Comparison of ENCODE assay signal across 14 mouse cellular contexts in genomic region chr17:71256068-71256615, GRCm38 (mm10). TPM values are rescaled to one million over a fixed set of nuclear protein-coding genes. Genes with fewer than 3 reads are reported as not detected.
DNase-seq lines count a peak whose midpoint lies in the region; ATAC-seq and TF ChIP-seq lines count a peak whose summit lies in the region.
"Had no signal": no experiment of that assay in that cellular context is flagged by ENCODE, and none has a peak within 500 bp of the region (broad histone marks: within the 10 kb centered on the region; RNA-seq: fewer than 3 reads in every experiment).

No protein-coding gene starts in this region.

- WGBS in heart, embryonic 11.5 days (ENCODE audit: insufficient replicate concordance), result 74% methylated on average over 14 of the region's 14 CpGs
- WGBS in heart, postnatal 0 days, result 82% methylated on average over 14 of the region's 14 CpGs
- 77% methylated on average over 14 of the region's 14 CpGs for WGBS in liver, postnatal 0 days (ENCODE audit: insufficient replicate concordance)

- H3K27me3 ChIP-seq in heart, embryonic 11.5 days (ENCODE audit: control insufficient read depth, insufficient read depth, low read length), result no peaks in the 10 kb centered on the region
- H3K27me3 ChIP-seq in heart, postnatal 0 days (ENCODE audit: control insufficient read depth, insufficient read depth, low read length), result no peaks in the 10 kb centered on the region
- H3K27me3 ChIP-seq in liver, postnatal 0 days (ENCODE audit: insufficient read depth, low read length), result no peaks in the 10 kb centered on the region
- H3K27me3 ChIP-seq: embryonic facial prominence, embryonic 15.5 days; heart, embryonic 13.5 days; neural tube, embryonic 15.5 days had no signal

- no peak for TF ChIP-seq EP300 in heart, postnatal 0 days (IDR thresholded peaks at IDR 0.05; ENCODE audit: low read depth)
- TF ChIP-seq EP300 in liver, postnatal 0 days (IDR thresholded peaks at IDR 0.05; ENCODE audit: low read depth), result no peak

- H3K9me3 ChIP-seq in heart, embryonic 11.5 days (replicated peaks; ENCODE audit: control insufficient read depth, low read length), result no peaks in the 10 kb centered on the region
- H3K9me3 ChIP-seq in ES-E14 (ENCODE audit: control insufficient read depth, insufficient read depth, low read depth, low read length), result no peaks in the 10 kb centered on the region
- H3K9me3 ChIP-seq in heart, postnatal 0 days (replicated peaks; ENCODE audit: control insufficient read depth, low read length), result no peaks in the 10 kb centered on the region
- no peaks in the 10 kb centered on the region for H3K9me3 ChIP-seq in liver, postnatal 0 days (ENCODE audit: low read length)
- H3K9me3 ChIP-seq: embryonic facial prominence, embryonic 15.5 days; heart, embryonic 13.5 days; neural tube, embryonic 15.5 days had no signal

- H3K36me3 ChIP-seq in heart, embryonic 11.5 days (ENCODE audit: control insufficient read depth, insufficient read depth, low read length), result peaks cover 8% of the 10 kb centered on the region
- H3K36me3 ChIP-seq in ES-E14 (ENCODE audit: control insufficient read depth, insufficient read depth, low read length, poor library complexity, severe bottlenecking), result no peaks in the 10 kb centered on the region
- H3K36me3 ChIP-seq in heart, postnatal 0 days (replicated peaks; ENCODE audit: control insufficient read depth, insufficient read depth, low read length), result no peaks in the 10 kb centered on the region
- H3K36me3 ChIP-seq in liver, postnatal 0 days (replicated peaks; ENCODE audit: insufficient read depth, low read length), result peaks cover 17% of the 10 kb centered on the region

- in situ Hi-C loops in ES-E14 (cut with MboI; ENCODE audit: low sequenced_read_pairs in 2 of 2, unreplicated experiment in 2 of 2), result no loop called here

- peaks cover 42% of the 10 kb centered on the region for H3K4me1 ChIP-seq in heart, embryonic 11.5 days (ENCODE audit: control insufficient read depth, insufficient read depth, low read length)
- 0 out of 4 replicates have a peak, but pooled peaks cover 0 to 1% of the 10 kb centered on the region in 2 experiments for H3K4me1 ChIP-seq in ES-E14 (ENCODE audit: control insufficient read depth in 2 of 2, insufficient read depth in 2 of 2, low read length in 2 of 2, poor library complexity in 1 of 2)
- peaks cover 42% of the 10 kb centered on the region for H3K4me1 ChIP-seq in heart, postnatal 0 days (ENCODE audit: control insufficient read depth, insufficient read depth)
- peaks cover 25% of the 10 kb centered on the region for H3K4me1 ChIP-seq in liver, postnatal 0 days (ENCODE audit: insufficient read depth)

- no peak overlapping the region for H3K4me3 ChIP-seq in heart, embryonic 11.5 days (ENCODE audit: low read depth, low read length)
- peak overlapping the region in 1 of 2 experiments; percentile 34; a peak in 1 of 4 replicates for H3K4me3 ChIP-seq in ES-E14 (ENCODE audit: insufficient read depth in 1 of 2, low read depth in 1 of 2, low read length in 2 of 2, poor library complexity in 1 of 2, severe bottlenecking in 1 of 2)
- H3K4me3 ChIP-seq in heart, postnatal 0 days (ENCODE audit: low read depth, low read length), result no peak overlapping the region
- no peak overlapping the region for H3K4me3 ChIP-seq in liver, postnatal 0 days (ENCODE audit: low read depth, low read length)
- H3K4me3 ChIP-seq: embryonic facial prominence, embryonic 15.5 days; heart, embryonic 13.5 days; neural tube, embryonic 15.5 days had no signal

- no peak overlapping the region for H3K9ac ChIP-seq in heart, embryonic 11.5 days (ENCODE audit: low read depth, low read length)
- peak overlapping the region; percentile 16; the same call in 1 of the 2 replicates for H3K9ac ChIP-seq in ES-E14 (ENCODE audit: insufficient read depth, low read depth, low read length, poor library complexity, severe bottlenecking)
- H3K9ac ChIP-seq in heart, postnatal 0 days (replicated peaks; ENCODE audit: low read depth, low read length), result no peak overlapping the region
- no peak overlapping the region for H3K9ac ChIP-seq in liver, postnatal 0 days (replicated peaks)
- H3K9ac ChIP-seq: embryonic facial prominence, embryonic 15.5 days; heart, embryonic 13.5 days; neural tube, embryonic 15.5 days had no signal

- 0 out of 2 replicates have a peak overlapping the region, but pooled peaks have one; percentile 11 for H3K4me2 ChIP-seq in heart, embryonic 11.5 days
- no peak overlapping the region for H3K4me2 ChIP-seq in heart, postnatal 0 days (ENCODE audit: low read depth, low read length)
- H3K4me2 ChIP-seq in liver, postnatal 0 days (ENCODE audit: low read depth, low read length), result no peak overlapping the region
- H3K4me2 ChIP-seq: embryonic facial prominence, embryonic 15.5 days; heart, embryonic 13.5 days; neural tube, embryonic 15.5 days had no signal

- H3K27ac ChIP-seq in heart, embryonic 11.5 days (ENCODE audit: low read depth, low read length), result no peak overlapping the region
- H3K27ac ChIP-seq in ES-E14 (ENCODE audit: insufficient read depth, low read depth, low read length, poor library complexity, severe bottlenecking), result no peak overlapping the region
- peak overlapping the region; percentile 52 for H3K27ac ChIP-seq in heart, postnatal 0 days (ENCODE audit: low read depth)
- no peak overlapping the region for H3K27ac ChIP-seq in liver, postnatal 0 days (ENCODE audit: low read depth)
- H3K27ac ChIP-seq: embryonic facial prominence, embryonic 15.5 days; heart, embryonic 13.5 days; neural tube, embryonic 15.5 days had no signal

- DNase-seq in heart, postnatal 4 days, result no peak
- no peak for DNase-seq in ES-E14 (ENCODE audit: low read depth, low spot score)
- DNase-seq in heart, postnatal 0 days (ENCODE audit: low spot score), result no peak
- DNase-seq in liver, postnatal 0 days, result peak; percentile 65
- DNase-seq in urinary bladder, adult 2 months (ENCODE audit: low spot score), result no peak
- no peak for DNase-seq in spleen, postnatal 14 days (ENCODE audit: low spot score in 2 of 2)
- DNase-seq: adrenal gland, postnatal 25 days; kidney, postnatal 10 days; spleen, adult 18-20 months had no signal

- ATAC-seq in heart, embryonic 11.5 days (replicated peaks; ENCODE audit: insufficient number of reproducible peaks, low FRiP score, low TSS enrichment), result no peak
- no peak for ATAC-seq in heart, postnatal 0 days (ENCODE audit: insufficient read depth, low read depth)
- peak; percentile 16 for ATAC-seq in liver, postnatal 0 days
- ATAC-seq: CD4-positive, CD25-positive, alpha-beta regulatory T cell, adult 4 months had no signal

- no peak for TF ChIP-seq CTCF in heart, postnatal 0 days (IDR thresholded peaks at IDR 0.05; ENCODE audit: low read depth)
- TF ChIP-seq CTCF in liver, postnatal 0 days (IDR thresholded peaks at IDR 0.05; ENCODE audit: low read depth), result no peak

TF ChIP-seq in ES-E14, 5 proteins besides CTCF, POLR2A, EP300 and RAD21:
- TF ChIP-seq ZC3H11A (IDR thresholded peaks at IDR 0.05; ENCODE audit: borderline replicate concordance, low read depth, low read length) (no peak), MAFK (IDR thresholded peaks at IDR 0.05; ENCODE audit: insufficient read depth, low read depth, low read length) (no peak), CHD2 (IDR thresholded peaks at IDR 0.05; ENCODE audit: low read depth, low read length) (no peak), HCFC1 (IDR thresholded peaks at IDR 0.05; ENCODE audit: borderline replicate concordance, insufficient read depth, low read length) (no peak), ZNF384 (IDR thresholded peaks at IDR 0.05; ENCODE audit: low read depth, low read length) (no peak)

RNA-seq across cellular contexts. Expression of gene Emilin2, which starts 55.6 kb away (rescaled TPM):
- 59.1 and 81.1 TPM in 2 replicates for polyA plus RNA-seq in heart, embryonic 11.5 days (2014; fragmentation: Nextera tagmentation; extraction: Ambion mirVana)
- 100 to 1,000 TPM; 169 to 172 TPM for total RNA-seq in heart, postnatal 4 days (2021)
- 1.0 TPM in 2 replicates for total RNA-seq in ES-E14 (2012; rRNA removed)
- 86.4 and 107 TPM in 2 replicates for total RNA-seq in heart, postnatal 0 days (2014; rRNA removed; ENCODE audit: low replicate concordance)
- 58.5 and 65.3 TPM in 2 replicates for polyA plus RNA-seq in heart, postnatal 0 days (2015; fragmentation: Nextera tagmentation; extraction: Ambion mirVana)
- 10.0 and 12.0 TPM in 2 replicates for polyA plus RNA-seq in liver, postnatal 0 days (2015; fragmentation: Nextera tagmentation; extraction: Ambion mirVana)
- 7.0 and 13.9 TPM in 2 replicates for polyA plus RNA-seq in urinary bladder, adult 2 months (2012; rRNA removed)
- polyA plus RNA-seq: CD4-positive, CD25-positive, alpha-beta regulatory T cell, adult 4 months had no signal
